Mouse (Mus musculus): Measurements from ENCODE around the gene Hsd17b14. TPM values are rescaled to one million over a fixed set of nuclear protein-coding genes. Genes with fewer than 3 reads are reported as not detected.

The Hsd17b14 gene
- total RNA-seq, 2 experiments from 2014 or later: not detected

DNA sequence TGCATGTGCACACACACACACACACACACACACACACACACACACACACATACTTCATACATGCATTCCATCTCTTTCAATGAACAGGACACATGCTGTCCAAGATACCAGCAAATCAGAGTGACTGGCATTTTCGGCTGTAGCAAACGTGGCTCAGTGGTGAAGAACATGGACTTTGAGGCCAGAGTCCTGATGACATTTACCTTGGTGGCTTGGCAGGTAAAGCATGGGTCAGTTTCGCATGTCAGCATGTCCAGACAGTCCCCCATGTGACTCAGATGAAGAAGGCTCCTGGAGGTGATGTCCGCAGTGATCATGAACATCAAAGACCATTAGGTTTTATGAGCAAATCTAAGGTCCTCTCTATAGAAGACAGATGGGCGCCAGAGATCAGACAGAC, 42.3 kb downstream of the Hsd17b14 start:
- intact Hi-C loops (cut with DNase I): loop anchor here (10.0 kb wide), 1 partner anchor 88 kb away; the partner anchor contains the start of gene Ntn5

DNA sequence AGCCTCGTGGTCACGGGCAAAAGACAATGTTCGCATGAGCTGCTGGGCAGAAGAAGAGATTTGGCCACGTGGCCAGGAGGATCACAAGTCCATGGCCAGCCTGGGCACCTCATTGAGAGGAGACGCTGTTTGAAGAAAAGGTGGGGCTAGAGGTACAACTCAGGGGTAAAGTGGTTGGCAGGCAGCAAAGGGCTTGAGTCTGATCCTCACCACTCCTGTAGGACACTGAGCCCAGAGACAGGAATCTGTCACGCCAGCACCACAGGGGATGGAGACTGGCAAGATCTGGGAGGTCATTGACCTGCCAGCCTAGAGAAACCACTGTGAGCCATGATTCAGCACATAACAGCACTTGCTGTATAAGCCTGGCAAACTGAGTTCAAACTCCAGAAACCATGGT, 42.8 kb downstream of the Hsd17b14 start:
- DNase-seq: no peak
- intact Hi-C loops (cut with DNase I): loop anchor here (10.0 kb wide), 1 partner anchor 87 kb away; the partner anchor contains the start of gene Ntn5

More for the DNA sequence above, 42.3 kb downstream of the Hsd17b14 start:
- DNase-seq: no peak

DNA sequence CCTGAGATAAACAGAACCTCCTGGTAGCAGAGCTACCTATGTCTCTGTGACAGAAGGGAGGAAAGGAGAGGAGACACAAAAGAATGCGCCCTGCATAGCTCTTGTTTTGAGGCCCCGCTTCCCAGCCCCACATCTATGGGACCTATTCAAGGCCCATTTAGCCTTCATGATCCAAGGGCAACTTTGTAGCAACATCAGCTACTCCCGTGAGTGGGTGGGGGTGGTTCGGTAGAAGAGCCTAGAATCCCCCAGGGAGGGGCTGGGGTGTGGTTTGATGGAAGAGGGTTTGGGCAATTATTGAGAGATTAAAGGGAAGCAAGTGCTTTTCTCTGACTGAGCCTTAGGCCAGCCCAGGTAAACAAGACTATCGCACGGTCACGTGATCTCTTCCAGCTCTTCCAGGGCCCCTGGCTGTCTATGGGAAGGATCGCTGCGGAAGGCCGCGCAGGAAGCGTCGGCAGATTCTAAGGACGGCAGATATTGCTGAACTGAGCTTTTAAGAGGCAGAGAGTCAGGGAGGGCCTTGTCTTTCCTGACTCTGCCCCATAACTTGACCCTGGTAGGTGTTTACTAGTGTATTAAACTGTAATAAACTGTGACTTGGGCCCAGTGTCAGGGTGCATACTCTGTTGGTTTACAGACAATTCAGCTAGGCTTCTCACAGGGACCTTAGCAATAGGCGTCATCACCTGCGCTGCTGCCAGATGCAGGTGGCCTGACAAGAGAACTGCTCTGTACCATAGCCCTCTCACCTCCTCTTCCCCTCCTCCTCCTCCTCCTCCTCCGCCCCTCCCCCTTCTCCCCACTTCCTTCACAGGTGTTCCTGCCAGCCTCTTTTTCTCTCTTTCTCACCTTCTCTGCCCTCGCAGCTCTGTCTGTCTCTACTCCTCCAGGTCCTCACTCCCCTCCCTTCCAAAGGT, 44.5 kb downstream of the Hsd17b14 start:
- no peak for DNase-seq
- intact Hi-C loops (cut with DNase I): loop anchor here (10.0 kb wide), 1 partner anchor 86 kb away; the partner anchor contains the start of gene Ntn5

DNA sequence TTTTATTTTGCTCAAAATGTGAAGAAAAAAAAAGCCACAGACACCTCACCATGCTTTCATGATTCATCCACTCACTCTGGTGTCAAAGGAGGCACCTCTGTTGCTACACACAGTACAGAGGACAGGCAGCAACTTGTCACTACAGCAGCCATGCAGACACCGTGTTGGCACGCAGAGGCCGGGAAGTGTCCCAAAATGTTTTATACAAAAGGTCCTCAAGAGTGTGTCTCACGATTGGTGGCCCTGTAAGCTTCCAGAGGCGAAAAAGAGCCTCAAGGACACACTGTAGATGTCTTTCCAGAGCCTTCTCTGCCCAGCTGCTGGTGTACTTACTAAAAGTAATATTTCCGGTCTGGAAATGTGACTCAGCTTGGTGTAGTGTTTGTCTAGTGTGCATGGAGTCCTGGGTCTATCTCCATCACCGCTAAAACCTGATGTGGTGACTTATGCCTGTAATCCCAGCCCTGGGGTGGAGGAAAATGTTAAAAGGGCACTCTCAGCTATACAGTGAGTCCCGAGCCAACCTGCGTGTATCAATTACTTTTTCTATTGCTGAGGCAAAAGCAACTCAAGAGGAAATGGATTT, 51.1 kb downstream of the Hsd17b14 start:
- no peak for DNase-seq
- intact Hi-C loops (cut with DNase I): no loop called here

DNA sequence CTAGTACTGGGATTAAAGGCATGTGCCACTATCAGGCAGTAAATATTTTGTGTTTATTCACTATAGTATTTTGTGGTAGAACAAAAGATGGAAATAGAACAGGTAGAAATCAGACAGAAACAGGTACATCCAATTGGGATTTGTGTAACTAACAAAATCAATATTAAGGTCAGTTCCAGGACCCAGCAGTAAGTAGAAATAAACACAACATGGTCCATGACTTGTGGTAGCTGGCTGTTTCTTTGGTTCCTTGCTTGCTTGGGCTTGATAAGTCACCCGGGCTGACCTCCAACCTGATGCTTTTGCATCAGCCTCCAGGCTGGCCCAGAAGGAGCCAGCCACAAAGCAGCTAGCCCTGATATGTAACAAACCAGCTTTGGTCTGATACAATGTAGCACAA, 54.8 kb downstream of the Hsd17b14 start:
- intact Hi-C loops (cut with DNase I): no loop called here

DNA sequence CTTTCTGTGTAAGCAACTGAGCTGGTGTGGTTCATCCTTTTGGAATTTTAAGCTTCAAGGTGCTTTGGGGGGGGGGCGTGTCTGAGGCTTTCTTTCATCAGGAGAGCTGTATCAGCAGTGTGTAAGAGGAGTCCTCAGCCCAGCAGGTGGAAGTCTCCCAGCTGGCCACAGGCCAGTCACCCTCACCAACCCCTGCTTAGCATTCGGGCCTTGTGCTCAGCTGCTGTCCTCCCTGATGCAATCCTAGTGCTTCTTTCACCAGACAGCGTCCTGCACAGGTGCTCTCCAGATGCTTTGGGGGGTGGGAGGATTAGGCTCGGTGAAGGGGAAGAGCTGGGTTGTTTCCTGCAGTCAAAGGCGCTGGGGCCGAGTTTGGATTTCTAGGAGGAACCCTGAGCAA, 61.6 kb downstream of the Hsd17b14 start:
- intact Hi-C loops (cut with DNase I): no loop called here
- no peak for DNase-seq

More for the DNA sequence above, 54.8 kb downstream of the Hsd17b14 start:
- DNase-seq: no peak

DNA sequence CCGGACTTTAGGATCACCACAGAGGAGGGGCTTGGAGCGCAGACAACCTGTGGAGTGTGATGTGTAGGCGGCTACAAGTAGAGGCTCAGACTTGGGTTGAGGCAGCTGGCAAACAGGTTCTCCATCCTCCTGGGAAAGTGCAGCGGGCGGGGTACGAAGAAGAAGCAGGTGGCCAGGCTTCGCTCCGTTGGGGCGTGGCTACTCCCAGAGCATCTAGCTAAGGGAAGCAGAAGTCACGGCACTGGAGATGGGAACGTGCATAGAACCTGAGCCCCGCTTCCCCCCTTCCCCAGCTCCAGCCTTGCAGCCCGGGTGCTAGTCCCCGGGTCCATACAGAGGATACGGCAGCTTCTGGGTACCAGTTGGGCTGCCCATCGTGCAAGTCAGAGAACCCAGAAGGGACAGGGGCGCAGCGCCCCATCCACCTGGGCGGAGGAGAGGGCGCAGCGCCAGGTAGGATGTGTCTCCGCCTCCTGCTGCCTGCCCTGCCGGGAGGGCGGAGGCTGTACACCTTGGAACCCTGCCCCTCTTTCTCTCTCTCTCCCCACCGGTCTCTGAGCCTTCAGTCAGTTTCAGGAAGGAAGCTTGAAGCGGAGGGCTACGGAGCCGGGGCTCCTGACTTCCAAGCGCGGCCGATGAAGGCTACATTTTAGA, 62.5 kb downstream of the Hsd17b14 start, which contains the start of gene Fut1:
Gene Fut1, plus strand, starts transcription at position 248 of the 654 bp plus-strand sequence.
- intact Hi-C loops (cut with DNase I): no loop called here
- DNase-seq: no peak

Other genes with a start within 250 kb of the Hsd17b14 start
- 10 to 100 TPM; 32.1 to 33.8 TPM for gene Trpm4, start 221.1 kb upstream of the Hsd17b14 start, total RNA-seq (2021)
- gene Hrc, start 219.6 kb upstream of the Hsd17b14 start, total RNA-seq (2021): under 1 TPM; 0.36 to 0.38 TPM
- gene Ppfia3, start 187.9 kb upstream of the Hsd17b14 start, total RNA-seq (2021): 100 to 1,000 TPM; 106 to 108 TPM
- 10 to 100 TPM; 60.4 to 68.3 TPM for gene Lin7b, start 184.3 kb upstream of the Hsd17b14 start, total RNA-seq (2021)
- 100 to 1,000 TPM; 453 to 460 TPM for gene Snrnp70, start 159.2 kb upstream of the Hsd17b14 start, total RNA-seq (2021)
- under 1 TPM in 1 of 2 experiments, not detected in 1; 0.16 TPM for gene Kcna7, start 149.2 kb upstream of the Hsd17b14 start, total RNA-seq (2021)
- gene Ntf5, start 141.2 kb upstream of the Hsd17b14 start, total RNA-seq (2021): under 1 TPM in 1 of 2 experiments, not detected in 1; 0.30 TPM
- not detected for gene Lhb, start 134.1 kb upstream of the Hsd17b14 start, total RNA-seq (2021)
- 10 to 100 TPM; 17.8 to 18.7 TPM for gene Gys1, start 120.0 kb upstream of the Hsd17b14 start, total RNA-seq (2021)
- 10 to 100 TPM; 54.2 to 60.3 TPM for gene Ruvbl2, start 116.8 kb upstream of the Hsd17b14 start, total RNA-seq (2021)
- 100 to 1,000 TPM; 708 to 725 TPM for gene Ftl1, start 95.0 kb upstream of the Hsd17b14 start, total RNA-seq (2021)
- gene Bax, start 88.0 kb upstream of the Hsd17b14 start, total RNA-seq (2021): 100 to 1,000 TPM; 116 to 119 TPM
- under 1 TPM; 0.22 to 0.24 TPM for gene Tulp2, start 73.0 kb upstream of the Hsd17b14 start, total RNA-seq (2021)
- gene Gm45808, start 68.1 kb upstream of the Hsd17b14 start, total RNA-seq (2021): not detected
- 1 to 10 TPM; 2.6 to 3.2 TPM for gene Dhdh, start 66.1 kb upstream of the Hsd17b14 start, total RNA-seq (2021)
- 100 to 1,000 TPM; 110 to 116 TPM for gene Nucb1, start 44.5 kb upstream of the Hsd17b14 start, total RNA-seq (2021)
- gene Ppp1r15a, start 28.6 kb upstream of the Hsd17b14 start, total RNA-seq (2021): 10 to 100 TPM; 19.0 to 24.6 TPM
- gene Plekha4, start 28.6 kb upstream of the Hsd17b14 start, total RNA-seq (2021): 1 to 10 TPM in 1 of 2 experiments, under 1 TPM in 1; 0.90 to 2.7 TPM
- gene Bcat2, start 15.3 kb downstream of the Hsd17b14 start, total RNA-seq (2021): 10 to 100 TPM; 22.9 to 25.3 TPM
- not detected for gene Fgf21, start 60.6 kb downstream of the Hsd17b14 start, total RNA-seq (2021)
- gene Fut1, start 62.4 kb downstream of the Hsd17b14 start, total RNA-seq (2021): under 1 TPM in 1 of 2 experiments, not detected in 1; 0.14 TPM
- gene Izumo1, start 66.9 kb downstream of the Hsd17b14 start, total RNA-seq (2021): under 1 TPM in 1 of 2 experiments, not detected in 1; 0.20 TPM
- gene Rasip1, start 72.6 kb downstream of the Hsd17b14 start, total RNA-seq (2021): 10 to 100 TPM; 23.5 to 25.1 TPM
- 1 to 10 TPM; 1.7 to 2.6 TPM for gene Mamstr, start 85.1 kb downstream of the Hsd17b14 start, total RNA-seq (2021)
- not detected for gene Fut2, start 111.5 kb downstream of the Hsd17b14 start, total RNA-seq (2021)
- under 1 TPM in 1 of 2 experiments, not detected in 1; 0.34 TPM for gene Ntn5, start 129.1 kb downstream of the Hsd17b14 start, total RNA-seq (2021)
- gene Sec1, start 139.5 kb downstream of the Hsd17b14 start, total RNA-seq (2021): under 1 TPM; 0.18 to 0.20 TPM
- 100 to 1,000 TPM; 136 to 144 TPM for gene Car11, start 144.9 kb downstream of the Hsd17b14 start, total RNA-seq (2021)
- gene Dbp, start 150.2 kb downstream of the Hsd17b14 start, total RNA-seq (2021): 10 to 100 TPM; 19.1 to 22.2 TPM
- gene Rpl18, start 160.6 kb downstream of the Hsd17b14 start, total RNA-seq (2021): 100 to 1,000 TPM; 640 to 672 TPM
- 10 to 100 TPM; 23.6 to 24.6 TPM for gene Sphk2, start 163.1 kb downstream of the Hsd17b14 start, total RNA-seq (2021)
- 1 to 10 TPM in 1 of 2 experiments, under 1 TPM in 1; 0.62 to 1.1 TPM for gene Fam83e, start 166.3 kb downstream of the Hsd17b14 start, total RNA-seq (2021)
- gene Spaca4, start 170.9 kb downstream of the Hsd17b14 start, total RNA-seq (2021): not detected
- 100 to 1,000 TPM; 304 to 352 TPM for gene Lmtk3, start 228.8 kb downstream of the Hsd17b14 start, total RNA-seq (2021)
- 1 to 10 TPM; 4.9 to 5.5 TPM for gene Sult2b1, start 229.8 kb downstream of the Hsd17b14 start, total RNA-seq (2021)